Mouse (Mus musculus): ENCODE data around the gene Tenm2. TPM values are rescaled to one million over a fixed set of nuclear protein-coding genes. Genes with fewer than 3 reads are reported as not detected.

Tenm2 gene
- polyA plus RNA-seq, 1 experiment from 2014 or later, result 1.5 TPM

GRCm38 (mm10) chr11:36054323-36054722 is 1181.4 kb downstream of the Tenm2 start:
- Histone ChIP-seq H3K4me3 (ENCODE audit: low read depth, low read length) (no peak overlapping the region), H3K4me2 (ENCODE audit: low read depth, low read length) (no peak overlapping the region), H3K9me3 (replicated peaks; ENCODE audit: control insufficient read depth, low read length) (no peaks in the 10 kb centered on the region), H3K36me3 (replicated peaks; ENCODE audit: control insufficient read depth, insufficient read depth, low read depth, low read length) (no peaks in the 10 kb centered on the region), H3K27ac (replicated peaks; ENCODE audit: low read depth, low read length) (no peak overlapping the region), H3K27me3 (ENCODE audit: control insufficient read depth, insufficient read depth, low read length) (no peaks in the 10 kb centered on the region), H3K4me1 (ENCODE audit: control insufficient read depth, insufficient read depth, low read length) (no peaks in the 10 kb centered on the region), H3K9ac (replicated peaks; ENCODE audit: low read length) (no peak overlapping the region)
- DNase-seq (ENCODE audit: low spot score) (no peak), ATAC-seq (replicated peaks; ENCODE audit: insufficient number of reproducible peaks, low FRiP score, low TSS enrichment, low read depth) (no peak)
- 80% methylated on average over 7 of the region's 7 CpGs for WGBS

GRCm38 (mm10) chr11:36053457-36053856 is 1182.3 kb downstream of the Tenm2 start:
- Histone ChIP-seq H3K27me3 (ENCODE audit: control insufficient read depth, insufficient read depth, low read length) (no peaks in the 10 kb centered on the region), H3K9me3 (replicated peaks; ENCODE audit: control insufficient read depth, low read length) (no peaks in the 10 kb centered on the region), H3K36me3 (replicated peaks; ENCODE audit: control insufficient read depth, insufficient read depth, low read depth, low read length) (no peaks in the 10 kb centered on the region), H3K4me3 (ENCODE audit: low read depth, low read length) (no peak overlapping the region), H3K27ac (replicated peaks; ENCODE audit: low read depth, low read length) (no peak overlapping the region), H3K4me1 (ENCODE audit: control insufficient read depth, insufficient read depth, low read length) (no peaks in the 10 kb centered on the region), H3K9ac (replicated peaks; ENCODE audit: low read length) (no peak overlapping the region), H3K4me2 (ENCODE audit: low read depth, low read length) (no peak overlapping the region)
- no peak for ATAC-seq (replicated peaks; ENCODE audit: insufficient number of reproducible peaks, low FRiP score, low TSS enrichment, low read depth)
- WGBS, result 74% methylated on average over 4 of the region's 4 CpGs
- no peak for DNase-seq (ENCODE audit: low spot score)

GRCm38 (mm10) chr11:36052598-36052997 is 1183.2 kb downstream of the Tenm2 start:
- H3K4me1 ChIP-seq (ENCODE audit: control insufficient read depth, insufficient read depth, low read length), result no peaks in the 10 kb centered on the region
- no peak for ATAC-seq (replicated peaks; ENCODE audit: insufficient number of reproducible peaks, low FRiP score, low TSS enrichment, low read depth)
- H3K36me3 ChIP-seq (replicated peaks; ENCODE audit: control insufficient read depth, insufficient read depth, low read depth, low read length), result no peaks in the 10 kb centered on the region
- no peak overlapping the region for H3K27ac ChIP-seq (replicated peaks; ENCODE audit: low read depth, low read length)
- no peak overlapping the region for H3K4me3 ChIP-seq (ENCODE audit: low read depth, low read length)
- H3K4me2 ChIP-seq (ENCODE audit: low read depth, low read length), result no peak overlapping the region
- WGBS, result 57% methylated on average over 2 of the region's 2 CpGs
- DNase-seq (ENCODE audit: low spot score), result no peak
- no peaks in the 10 kb centered on the region for H3K27me3 ChIP-seq (ENCODE audit: control insufficient read depth, insufficient read depth, low read length)
- H3K9ac ChIP-seq (replicated peaks; ENCODE audit: low read length), result no peak overlapping the region
- H3K9me3 ChIP-seq (replicated peaks; ENCODE audit: control insufficient read depth, low read length), result no peaks in the 10 kb centered on the region

GRCm38 (mm10) chr11:36052091-36052490 is 1183.7 kb downstream of the Tenm2 start:
- no peaks in the 10 kb centered on the region for H3K36me3 ChIP-seq (replicated peaks; ENCODE audit: control insufficient read depth, insufficient read depth, low read depth, low read length)
- ATAC-seq (replicated peaks; ENCODE audit: insufficient number of reproducible peaks, low FRiP score, low TSS enrichment, low read depth), result no peak
- no peaks in the 10 kb centered on the region for H3K9me3 ChIP-seq (replicated peaks; ENCODE audit: control insufficient read depth, low read length)
- 83% methylated on average over 1 of the region's 1 CpGs for WGBS
- no peak overlapping the region for H3K4me3 ChIP-seq (ENCODE audit: low read depth, low read length)
- H3K9ac ChIP-seq (replicated peaks; ENCODE audit: low read length), result no peak overlapping the region
- no peak overlapping the region for H3K27ac ChIP-seq (replicated peaks; ENCODE audit: low read depth, low read length)
- DNase-seq (ENCODE audit: low spot score), result no peak
- H3K27me3 ChIP-seq (ENCODE audit: control insufficient read depth, insufficient read depth, low read length), result no peaks in the 10 kb centered on the region
- no peaks in the 10 kb centered on the region for H3K4me1 ChIP-seq (ENCODE audit: control insufficient read depth, insufficient read depth, low read length)
- H3K4me2 ChIP-seq (ENCODE audit: low read depth, low read length), result no peak overlapping the region

GRCm38 (mm10) chr11:36049547-36049946 is 1186.2 kb downstream of the Tenm2 start:
- DNase-seq (ENCODE audit: low spot score) (no peak), ATAC-seq (replicated peaks; ENCODE audit: insufficient number of reproducible peaks, low FRiP score, low TSS enrichment, low read depth) (no peak)
- Histone ChIP-seq H3K27ac (replicated peaks; ENCODE audit: low read depth, low read length) (no peak overlapping the region), H3K4me2 (ENCODE audit: low read depth, low read length) (no peak overlapping the region), H3K9me3 (replicated peaks; ENCODE audit: control insufficient read depth, low read length) (no peaks in the 10 kb centered on the region), H3K9ac (replicated peaks; ENCODE audit: low read length) (no peak overlapping the region), H3K36me3 (replicated peaks; ENCODE audit: control insufficient read depth, insufficient read depth, low read depth, low read length) (no peaks in the 10 kb centered on the region), H3K4me3 (ENCODE audit: low read depth, low read length) (no peak overlapping the region), H3K4me1 (ENCODE audit: control insufficient read depth, insufficient read depth, low read length) (no peaks in the 10 kb centered on the region), H3K27me3 (ENCODE audit: control insufficient read depth, insufficient read depth, low read length) (no peaks in the 10 kb centered on the region)
- WGBS, result 11% methylated on average over 5 of the region's 5 CpGs

- Histone ChIP-seq H3K4me3 (ENCODE audit: low read depth, low read length) (peak overlapping the region; percentile 37), H3K4me1 (ENCODE audit: control insufficient read depth, insufficient read depth, low read length) (no peaks in the 10 kb centered on the region), H3K27me3 (ENCODE audit: control insufficient read depth, insufficient read depth, low read length) (no peaks in the 10 kb centered on the region), H3K9ac (replicated peaks; ENCODE audit: low read length) (peak overlapping the region; percentile 50), H3K36me3 (replicated peaks; ENCODE audit: control insufficient read depth, insufficient read depth, low read depth, low read length) (no peaks in the 10 kb centered on the region), H3K4me2 (ENCODE audit: low read depth, low read length) (peak overlapping the region; percentile 44), H3K9me3 (replicated peaks; ENCODE audit: control insufficient read depth, low read length) (no peaks in the 10 kb centered on the region), H3K27ac (replicated peaks; ENCODE audit: low read depth, low read length) (no peak overlapping the region)
- ATAC-seq (replicated peaks; ENCODE audit: insufficient number of reproducible peaks, low FRiP score, low TSS enrichment, low read depth) (0 out of 2 replicates have a peak, but pooled peaks have one; percentile 40), DNase-seq (ENCODE audit: low spot score) (peak; percentile 91)
- 3% methylated on average over 13 of the region's 13 CpGs for WGBS
Observed at GRCm38 (mm10) chr11:36045681-36046276, 1190.0 kb downstream of the Tenm2 start.

GRCm38 (mm10) chr11:36041411-36041810 is 1194.4 kb downstream of the Tenm2 start:
- 0 out of 2 replicates have a peak, but pooled peaks have one; percentile 20 for ATAC-seq (replicated peaks; ENCODE audit: insufficient number of reproducible peaks, low FRiP score, low TSS enrichment, low read depth)
- no peak for DNase-seq (ENCODE audit: low spot score)
- Histone ChIP-seq H3K4me3 (ENCODE audit: low read depth, low read length) (no peak overlapping the region), H3K27ac (replicated peaks; ENCODE audit: low read depth, low read length) (no peak overlapping the region), H3K9ac (replicated peaks; ENCODE audit: low read length) (no peak overlapping the region), H3K9me3 (replicated peaks; ENCODE audit: control insufficient read depth, low read length) (no peaks in the 10 kb centered on the region), H3K4me2 (ENCODE audit: low read depth, low read length) (no peak overlapping the region), H3K27me3 (ENCODE audit: control insufficient read depth, insufficient read depth, low read length) (no peaks in the 10 kb centered on the region), H3K4me1 (ENCODE audit: control insufficient read depth, insufficient read depth, low read length) (no peaks in the 10 kb centered on the region; the same call in 1 of the 2 replicates), H3K36me3 (replicated peaks; ENCODE audit: control insufficient read depth, insufficient read depth, low read depth, low read length) (no peaks in the 10 kb centered on the region)
- WGBS, result 81% methylated on average over 13 of the region's 13 CpGs

- no peak for DNase-seq (ENCODE audit: low spot score)
- no peak overlapping the region for H3K4me2 ChIP-seq (ENCODE audit: low read depth, low read length)
- H3K4me3 ChIP-seq (ENCODE audit: low read depth, low read length), result no peak overlapping the region
- ATAC-seq (replicated peaks; ENCODE audit: insufficient number of reproducible peaks, low FRiP score, low TSS enrichment, low read depth), result no peak
- H3K9me3 ChIP-seq (replicated peaks; ENCODE audit: control insufficient read depth, low read length), result no peaks in the 10 kb centered on the region
- WGBS, result 71% methylated on average over 10 of the region's 10 CpGs
- H3K36me3 ChIP-seq (replicated peaks; ENCODE audit: control insufficient read depth, insufficient read depth, low read depth, low read length), result no peaks in the 10 kb centered on the region
- H3K4me1 ChIP-seq (ENCODE audit: control insufficient read depth, insufficient read depth, low read length), result no peaks in the 10 kb centered on the region; the same call in 1 of the 2 replicates
- no peak overlapping the region for H3K9ac ChIP-seq (replicated peaks; ENCODE audit: low read length)
- H3K27ac ChIP-seq (replicated peaks; ENCODE audit: low read depth, low read length), result no peak overlapping the region
- no peaks in the 10 kb centered on the region for H3K27me3 ChIP-seq (ENCODE audit: control insufficient read depth, insufficient read depth, low read length)
Observed at GRCm38 (mm10) chr11:36040508-36041233, 1195.1 kb downstream of the Tenm2 start.
